Mouse (Mus musculus): ENCODE measurements around the gene Hist1h2ao. TPM values are rescaled to one million over a fixed set of nuclear protein-coding genes. Genes with fewer than 3 reads are reported as not detected.
"Not testable (repeated sequence)": the region's sequence is repeated elsewhere in the genome, so short reads cannot be mapped to it uniquely, and the experiment has no call there.

The Hist1h2ao gene
- polyA plus RNA-seq, 1 experiment from 2014 or later = 2.6 TPM

- H3K4me1 ChIP-seq (replicated peaks); H3K9me3 ChIP-seq (replicated peaks); H3K27ac ChIP-seq (ENCODE audit: poor library complexity, severe bottlenecking); H3K36me3 ChIP-seq; H3K27me3 ChIP-seq (replicated peaks): not testable (repeated sequence)
- peak overlapping the region; percentile 53 for H3K4me2 ChIP-seq
- peak; percentile 37; the same call in 1 of the 2 replicates for ATAC-seq (ENCODE audit: insufficient number of reproducible peaks, low FRiP score)
- 0% methylated on average over 14 of the region's 14 CpGs for WGBS
- H3K4me3 ChIP-seq = peak overlapping the region; percentile 25; the same call in 1 of the 2 replicates
- H3K9ac ChIP-seq = peak overlapping the region; percentile 45; the same call in 1 of the 2 replicates
Observed at GRCm38 (mm10) chr13:21812092-21812491, 1.8 kb downstream of the Hist1h2ao start.

GRCm38 (mm10) chr13:21820082-21820890 lies 10.0 kb downstream of the Hist1h2ao start:
- not testable (repeated sequence) for H3K27ac ChIP-seq (ENCODE audit: poor library complexity, severe bottlenecking); H3K9ac ChIP-seq; H3K36me3 ChIP-seq; H3K4me2 ChIP-seq; ATAC-seq (ENCODE audit: insufficient number of reproducible peaks, low FRiP score); H3K27me3 ChIP-seq (replicated peaks); H3K4me3 ChIP-seq; H3K4me1 ChIP-seq (replicated peaks); H3K9me3 ChIP-seq (replicated peaks)
- WGBS = 71% methylated on average over 7 of the region's 16 CpGs

GRCm38 (mm10) chr13:21828511-21828910 lies 18.2 kb downstream of the Hist1h2ao start:
- Histone ChIP-seq H3K9ac (no peak overlapping the region), H3K4me1 (replicated peaks) (no peaks in the 10 kb centered on the region), H3K27ac (ENCODE audit: poor library complexity, severe bottlenecking) (no peak overlapping the region), H3K4me2 (no peak overlapping the region), H3K9me3 (replicated peaks) (no peaks in the 10 kb centered on the region), H3K36me3 (no peaks in the 10 kb centered on the region), H3K27me3 (replicated peaks) (no peaks in the 10 kb centered on the region), H3K4me3 (no peak overlapping the region)
- ATAC-seq (ENCODE audit: insufficient number of reproducible peaks, low FRiP score) = no peak
- 79% methylated on average over 3 of the region's 3 CpGs for WGBS

GRCm38 (mm10) chr13:21830344-21830743 lies 20.1 kb downstream of the Hist1h2ao start:
- H3K27ac ChIP-seq (ENCODE audit: poor library complexity, severe bottlenecking) = no peak overlapping the region
- WGBS = 88% methylated on average over 10 of the region's 10 CpGs
- peak overlapping the region; percentile 25; the same call in 1 of the 2 replicates for H3K4me2 ChIP-seq
- H3K4me3 ChIP-seq = no peak overlapping the region
- no peaks in the 10 kb centered on the region for H3K9me3 ChIP-seq (replicated peaks)
- H3K4me1 ChIP-seq (replicated peaks) = no peaks in the 10 kb centered on the region
- H3K9ac ChIP-seq = no peak overlapping the region
- H3K27me3 ChIP-seq (replicated peaks) = no peaks in the 10 kb centered on the region
- no peak for ATAC-seq (ENCODE audit: insufficient number of reproducible peaks, low FRiP score)
- H3K36me3 ChIP-seq = no peaks in the 10 kb centered on the region

- 0% methylated on average over 25 of the region's 58 CpGs for WGBS
- H3K27ac ChIP-seq (ENCODE audit: poor library complexity, severe bottlenecking) = peak within 1 kb of the TSS; percentile 27; the same call in 1 of the 2 replicates
- H3K9ac ChIP-seq = not testable (repeated sequence)
Observed at GRCm38 (mm10) chr13:21831418-21832394, 21.4 kb downstream of the Hist1h2ao start, which contains the start of gene Hist1h4n. Gene Hist1h4n (minus strand): TSS chr13:21832196.

GRCm38 (mm10) chr13:21833461-21833860 lies 23.2 kb downstream of the Hist1h2ao start, which contains the start of the genes Hist1h2ap and Hist1h2br:
Gene Hist1h2ap (minus strand): TSS chr13:21833507.
Gene Hist1h2br (plus strand): TSS chr13:21833743.
- H3K27ac ChIP-seq (ENCODE audit: poor library complexity, severe bottlenecking); H3K36me3 ChIP-seq; H3K4me3 ChIP-seq; H3K27me3 ChIP-seq (replicated peaks); H3K4me2 ChIP-seq; H3K9me3 ChIP-seq (replicated peaks); H3K4me1 ChIP-seq (replicated peaks); H3K9ac ChIP-seq: not testable (repeated sequence)
- WGBS = no CpG with 5 or more reads among the region's 24 CpGs
- ATAC-seq (ENCODE audit: insufficient number of reproducible peaks, low FRiP score) = peak; percentile 93

More at GRCm38 (mm10) chr13:21831418-21832394, 21.4 kb downstream of the Hist1h2ao start, which contains the start of gene Hist1h4n:
- Histone ChIP-seq H3K4me3 (peak within 1 kb of the TSS; percentile 23), H3K4me2 (peak within 1 kb of the TSS; percentile 57)
- peak; percentile 85 for ATAC-seq (ENCODE audit: insufficient number of reproducible peaks, low FRiP score)
- not testable (repeated sequence) for H3K9me3 ChIP-seq (replicated peaks); H3K27me3 ChIP-seq (replicated peaks); H3K4me1 ChIP-seq (replicated peaks); H3K36me3 ChIP-seq

GRCm38 (mm10) chr13:21840508-21840907 lies 30.2 kb downstream of the Hist1h2ao start:
- no CpG with 5 or more reads among the region's 4 CpGs for WGBS
- H3K27me3 ChIP-seq (replicated peaks); H3K9ac ChIP-seq; H3K36me3 ChIP-seq; H3K4me3 ChIP-seq; H3K27ac ChIP-seq (ENCODE audit: poor library complexity, severe bottlenecking); H3K4me1 ChIP-seq (replicated peaks); H3K4me2 ChIP-seq; H3K9me3 ChIP-seq (replicated peaks): not testable (repeated sequence)
- peak; percentile 68 for ATAC-seq (ENCODE audit: insufficient number of reproducible peaks, low FRiP score)

GRCm38 (mm10) chr13:21846356-21846755 lies 36.1 kb downstream of the Hist1h2ao start:
- not testable (repeated sequence) for H3K27me3 ChIP-seq (replicated peaks); ATAC-seq (ENCODE audit: insufficient number of reproducible peaks, low FRiP score); H3K36me3 ChIP-seq; H3K4me2 ChIP-seq; H3K4me3 ChIP-seq; H3K9me3 ChIP-seq (replicated peaks); H3K4me1 ChIP-seq (replicated peaks); H3K27ac ChIP-seq (ENCODE audit: poor library complexity, severe bottlenecking); H3K9ac ChIP-seq

- H3K27ac ChIP-seq (ENCODE audit: poor library complexity, severe bottlenecking) = no peak overlapping the region
- H3K9me3 ChIP-seq (replicated peaks) = no peaks in the 10 kb centered on the region
- no peak overlapping the region for H3K4me2 ChIP-seq
- no peak for ATAC-seq (ENCODE audit: insufficient number of reproducible peaks, low FRiP score)
- H3K4me1 ChIP-seq (replicated peaks) = peaks cover 12% of the 10 kb centered on the region
- 22% methylated on average over 8 of the region's 8 CpGs for WGBS
- H3K9ac ChIP-seq = no peak overlapping the region
- no peaks in the 10 kb centered on the region for H3K27me3 ChIP-seq (replicated peaks)
- H3K4me3 ChIP-seq = no peak overlapping the region
- no peaks in the 10 kb centered on the region for H3K36me3 ChIP-seq
Observed at GRCm38 (mm10) chr13:21847883-21848282, 37.6 kb downstream of the Hist1h2ao start.

- H3K4me1 ChIP-seq (replicated peaks) = peaks cover 15% of the 10 kb centered on the region
- not testable (repeated sequence) for ATAC-seq (ENCODE audit: insufficient number of reproducible peaks, low FRiP score); H3K27me3 ChIP-seq (replicated peaks); H3K4me2 ChIP-seq; H3K36me3 ChIP-seq; H3K4me3 ChIP-seq; H3K27ac ChIP-seq (ENCODE audit: poor library complexity, severe bottlenecking); H3K9ac ChIP-seq; H3K9me3 ChIP-seq (replicated peaks)
- WGBS = 38% methylated on average over 1 of the region's 1 CpGs
Observed at GRCm38 (mm10) chr13:21850696-21851095, 40.4 kb downstream of the Hist1h2ao start.
